Mouse (Mus musculus) lung, embryonic 14.5 days (tissue): ENCODE measurements around the gene Pigv. TPM values are rescaled to one million over a fixed set of nuclear protein-coding genes. Genes with fewer than 3 reads are reported as not detected.
A peak's percentile ranks its signal among the peaks of the same experiment; 100 is the strongest.

Experiments
- ATAC-seq: fragments of 200-750 bp; cut with Nextera tagmentation; 2 replicates; pipeline ENCODE4 v1.8.0; 2017; ENCODE audit warnings: mild to moderate bottlenecking, moderate TSS enrichment, moderate library complexity; ENCODE audit not compliant: insufficient read depth
- DNase-seq: peaks from one replicate; pipeline ENCODE4 v3.0.0-alpha.2; 2015
- H3K27ac ChIP-seq: fragments of 300-500 bp; sonication (generic); 2 replicates; pipeline ENCODE4 v1.5.1; 2014; ENCODE audit warnings: low read depth, mild to moderate bottlenecking, moderate library complexity
- H3K27me3 ChIP-seq: fragments of 300-500 bp; sonication (generic); 2 replicates; pipeline ENCODE4 v1.6.1; 2014; ENCODE audit warnings: low read length, control low read depth; ENCODE audit not compliant: insufficient read depth
- H3K36me3 ChIP-seq: fragments of 300-500 bp; sonication (generic); 2 replicates; pipeline ENCODE4 v1.6.1; 2014; ENCODE audit warnings: control low read depth; ENCODE audit not compliant: insufficient read depth
- H3K4me1 ChIP-seq: fragments of 300-500 bp; sonication (generic); 2 replicates; pipeline ENCODE4 v1.6.1; 2014; ENCODE audit warnings: antibody characterized with exemption, control low read depth; ENCODE audit not compliant: insufficient read depth
- H3K4me2 ChIP-seq: fragments of 300-500 bp; sonication (generic); 2 replicates; pipeline ENCODE4 v1.6.1; 2014; ENCODE audit warnings: mild to moderate bottlenecking
- H3K4me3 ChIP-seq: fragments of 300-500 bp; sonication (generic); 2 replicates; pipeline ENCODE4 v1.5.1; 2014; ENCODE audit warnings: low read depth, low read length
- H3K9ac ChIP-seq: fragments of 300-500 bp; sonication (generic); 2 replicates; pipeline ENCODE4 v1.6.1; 2014
- H3K9me3 ChIP-seq: fragments of 300-500 bp; sonication (generic); 2 replicates; pipeline ENCODE4 v1.6.1; 2016; ENCODE audit warnings: low read depth, low read length, control low read depth
- CTCF ChIP-seq: IDR thresholded peaks from 2 replicates; pipeline ENCODE4 v1.5.1; 2016; ENCODE audit warnings: antibody characterized with exemption, low read depth
- WGBS: fragments of 180-500 bp; shearing (Covaris S2); extraction: QIAGEN DNeasy Blood & Tissue Kit; methylation state at CpG from one replicate; pipeline ENCODE4 v1.1.7; 2014; 5-methylcytosine and 5-hydroxymethylcytosine counted together
- polyA plus RNA-seq: library from polyadenylated mRNA; unstranded; fragments of >200 nt; fragmentation: Nextera tagmentation; extraction: Ambion mirVana; gene quantifications from 2 replicates; pipeline ENCODE4 v1.2.1, GENCODE M21; 2014

Pigv gene
- polyA plus RNA-seq, 1 experiment from 2014 or later: 14.5 TPM

DNA sequence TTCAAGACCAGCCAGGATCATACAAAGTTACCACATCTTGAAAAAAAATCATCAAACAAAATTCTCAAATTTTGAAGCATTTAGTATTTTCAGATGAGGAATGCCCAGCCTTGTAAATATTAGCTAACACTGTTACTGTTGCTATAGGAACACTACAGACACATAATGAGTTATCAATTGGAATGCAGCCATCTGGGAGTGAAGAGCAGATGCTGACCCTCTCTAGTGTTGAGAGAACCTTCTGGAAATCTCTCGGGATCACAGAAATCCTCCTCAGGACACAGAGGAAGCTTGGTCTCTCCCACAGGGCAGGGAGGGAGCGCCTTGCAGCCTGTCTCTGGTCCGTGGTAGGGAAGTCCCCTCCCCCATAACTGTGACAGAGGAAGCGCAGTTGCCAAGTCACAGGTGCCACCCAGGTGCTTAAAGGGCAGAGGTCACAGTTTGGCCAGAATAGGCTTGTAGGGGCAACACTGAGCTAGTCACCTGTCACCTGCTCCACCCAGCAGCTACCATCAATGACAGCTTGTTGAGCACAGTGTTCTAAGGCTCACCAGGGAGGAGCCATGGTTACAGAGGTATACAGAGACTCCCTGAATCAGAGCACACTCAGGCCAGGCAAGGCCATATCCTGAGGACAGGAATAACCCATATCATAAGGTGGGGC is 52.8 kb downstream of the Pigv start:
- H3K27me3 ChIP-seq: no peaks in the 10 kb centered on the region
- DNase-seq (no peak), ATAC-seq (no peak)
- H3K36me3 ChIP-seq: peaks cover 23% of the 10 kb centered on the region; the same call in 1 of the 2 replicates
- no peak overlapping the region for H3K9ac ChIP-seq
- 73% methylated on average over 4 of the region's 4 CpGs for WGBS
- no peak overlapping the region for H3K4me3 ChIP-seq
- TF ChIP-seq CTCF: no peak
- H3K27ac ChIP-seq: no peak overlapping the region
- H3K4me1 ChIP-seq: no peaks in the 10 kb centered on the region
- no peak overlapping the region for H3K4me2 ChIP-seq
- no peaks in the 10 kb centered on the region for H3K9me3 ChIP-seq

DNA sequence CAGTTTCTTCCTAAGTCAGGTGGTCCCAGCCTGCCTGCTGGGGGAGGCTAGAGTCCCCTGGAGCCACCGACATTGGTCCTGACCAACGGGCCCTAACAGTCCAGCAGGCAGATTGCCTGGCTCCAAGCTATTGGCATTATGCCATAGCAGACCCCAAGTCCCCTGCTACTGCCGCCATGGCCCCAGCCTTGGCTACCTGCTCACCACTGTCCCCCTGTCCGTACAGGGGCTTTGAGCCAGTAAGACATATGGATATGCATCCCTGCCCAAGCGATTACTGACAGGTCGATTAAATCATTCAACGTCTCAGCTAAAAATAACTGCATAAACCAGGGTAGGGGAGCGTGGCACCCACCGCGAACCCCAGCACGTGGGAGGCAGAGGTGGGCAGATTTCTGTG is 54.5 kb downstream of the Pigv start:
- Histone ChIP-seq H3K9me3 (no peaks in the 10 kb centered on the region), H3K4me3 (no peak overlapping the region), H3K4me1 (no peaks in the 10 kb centered on the region), H3K27me3 (no peaks in the 10 kb centered on the region), H3K27ac (no peak overlapping the region), H3K4me2 (no peak overlapping the region), H3K9ac (no peak overlapping the region), H3K36me3 (peaks cover 31% of the 10 kb centered on the region)
- TF ChIP-seq CTCF: no peak
- 91% methylated on average over 11 of the region's 11 CpGs for WGBS
- ATAC-seq: no peak
- no peak for DNase-seq

DNA sequence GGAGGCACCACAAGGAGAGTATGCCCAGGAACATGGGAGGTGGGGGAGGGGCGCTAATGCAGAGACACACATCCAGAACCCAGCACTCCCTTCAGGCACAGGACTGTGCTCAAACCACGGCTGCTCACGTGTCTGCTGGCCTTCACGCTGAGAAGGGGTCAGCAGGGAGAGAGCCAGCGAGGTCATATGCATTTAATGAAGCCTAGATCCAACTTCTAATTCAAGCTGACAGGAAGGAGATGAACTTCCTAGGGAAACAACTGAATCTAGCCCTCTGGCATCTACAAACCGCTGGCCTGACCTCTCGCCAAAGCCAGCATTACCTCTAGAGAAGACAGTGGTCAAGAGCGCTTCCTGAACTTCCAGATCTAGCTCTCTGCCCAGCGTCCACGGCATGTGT is 57.0 kb downstream of the Pigv start:
- no peak for ATAC-seq
- no peak overlapping the region for H3K27ac ChIP-seq
- 73% methylated on average over 10 of the region's 10 CpGs for WGBS

DNA sequence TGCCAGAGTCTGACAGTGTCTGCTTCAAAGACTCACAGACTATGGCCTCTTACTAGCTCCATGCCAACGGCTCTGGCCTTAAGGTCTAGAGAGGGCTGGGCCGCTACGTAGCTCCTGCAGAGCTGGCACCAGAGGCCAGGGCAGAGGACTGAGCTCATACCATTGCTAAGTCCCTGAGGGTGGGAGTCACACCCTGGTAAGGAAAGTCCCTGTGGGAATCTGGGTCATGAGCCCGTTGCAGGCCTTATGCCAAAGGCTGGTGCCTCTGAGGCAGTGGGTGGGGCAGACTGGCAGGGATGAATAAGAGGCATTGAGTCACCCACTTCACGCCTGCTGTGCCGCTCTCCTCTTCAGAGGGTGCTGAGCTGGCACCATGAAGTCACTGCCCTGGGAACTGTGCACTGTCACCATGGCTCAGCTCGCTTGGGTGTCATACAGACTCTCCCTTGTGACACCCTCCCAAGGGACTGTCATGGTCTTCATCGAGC is 58.1 kb downstream of the Pigv start:
- DNase-seq (no peak), ATAC-seq (no peak)
- no peak overlapping the region for H3K27ac ChIP-seq
- H3K4me3 ChIP-seq: no peak overlapping the region
- H3K4me2 ChIP-seq: no peak overlapping the region
- H3K9me3 ChIP-seq: peaks cover 6% of the 10 kb centered on the region; the same call in 1 of the 2 replicates
- H3K9ac ChIP-seq: no peak overlapping the region
- no peak for TF ChIP-seq CTCF
- H3K4me1 ChIP-seq: no peaks in the 10 kb centered on the region
- no peaks in the 10 kb centered on the region for H3K27me3 ChIP-seq
- peaks cover 41% of the 10 kb centered on the region for H3K36me3 ChIP-seq
- WGBS: 83% methylated on average over 8 of the region's 8 CpGs

More for the DNA sequence above, 57.0 kb downstream of the Pigv start:
- no peaks in the 10 kb centered on the region for H3K27me3 ChIP-seq
- H3K4me3 ChIP-seq: no peak overlapping the region
- H3K4me2 ChIP-seq: no peak overlapping the region
- peaks cover 44% of the 10 kb centered on the region for H3K36me3 ChIP-seq
- no peak overlapping the region for H3K9ac ChIP-seq
- TF ChIP-seq CTCF: no peak
- peaks cover 6% of the 10 kb centered on the region; the same call in 1 of the 2 replicates for H3K9me3 ChIP-seq
- no peak for DNase-seq
- H3K4me1 ChIP-seq: no peaks in the 10 kb centered on the region

DNA sequence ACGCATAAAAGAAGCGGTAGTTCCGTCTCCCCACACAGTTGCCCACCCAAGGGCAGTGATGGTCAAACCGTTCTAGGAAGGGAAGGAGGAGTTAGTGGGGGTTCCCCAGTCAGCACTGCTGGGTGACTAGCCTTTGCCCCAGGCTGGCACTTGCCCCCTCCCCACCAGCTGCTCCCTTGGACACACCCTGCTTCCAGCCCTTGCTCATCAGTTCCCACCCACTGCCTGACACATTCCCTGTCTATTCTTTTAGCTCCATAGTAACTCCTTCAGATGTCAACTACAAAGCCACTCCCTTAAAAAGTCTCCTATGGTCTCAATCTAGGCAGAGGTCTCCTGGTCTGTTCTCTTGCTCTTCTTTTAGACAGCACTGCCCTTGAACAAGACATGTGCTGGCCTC is 58.6 kb downstream of the Pigv start:
- Histone ChIP-seq H3K9me3 (peaks cover 6% of the 10 kb centered on the region; the same call in 1 of the 2 replicates), H3K4me3 (no peak overlapping the region), H3K36me3 (peaks cover 42% of the 10 kb centered on the region), H3K9ac (no peak overlapping the region), H3K27ac (no peak overlapping the region), H3K4me1 (no peaks in the 10 kb centered on the region), H3K4me2 (no peak overlapping the region), H3K27me3 (no peaks in the 10 kb centered on the region)
- DNase-seq (no peak), ATAC-seq (no peak)
- TF ChIP-seq CTCF: no peak
- 78% methylated on average over 4 of the region's 4 CpGs for WGBS

DNA sequence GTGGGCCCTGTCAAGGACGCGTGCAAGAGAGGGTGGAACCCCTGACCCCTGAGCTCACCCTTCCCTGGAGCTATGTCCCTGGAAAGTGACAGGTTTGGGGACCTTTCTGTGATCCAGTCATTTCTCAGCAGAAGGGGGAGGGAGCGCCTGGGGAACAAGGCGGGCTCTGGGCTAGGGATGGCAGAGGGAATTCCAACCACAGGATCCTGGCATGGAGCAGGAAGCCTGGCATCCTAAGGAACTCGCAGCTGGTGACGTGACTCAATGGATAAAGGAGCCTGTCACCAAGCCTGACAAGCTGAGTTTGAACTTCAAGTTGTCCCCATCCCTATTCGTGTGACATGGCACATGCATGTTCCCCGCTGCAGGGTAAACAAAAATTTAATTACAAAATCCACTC is 59.4 kb downstream of the Pigv start:
- no peak overlapping the region for H3K9ac ChIP-seq
- no peak for TF ChIP-seq CTCF
- peaks cover 6% of the 10 kb centered on the region; the same call in 1 of the 2 replicates for H3K9me3 ChIP-seq
- no peaks in the 10 kb centered on the region for H3K27me3 ChIP-seq
- no peak overlapping the region for H3K4me2 ChIP-seq
- no peaks in the 10 kb centered on the region for H3K4me1 ChIP-seq
- no peak for ATAC-seq
- H3K27ac ChIP-seq: no peak overlapping the region
- 91% methylated on average over 8 of the region's 8 CpGs for WGBS
- no peak overlapping the region for H3K4me3 ChIP-seq
- DNase-seq: no peak
- H3K36me3 ChIP-seq: peaks cover 50% of the 10 kb centered on the region

DNA sequence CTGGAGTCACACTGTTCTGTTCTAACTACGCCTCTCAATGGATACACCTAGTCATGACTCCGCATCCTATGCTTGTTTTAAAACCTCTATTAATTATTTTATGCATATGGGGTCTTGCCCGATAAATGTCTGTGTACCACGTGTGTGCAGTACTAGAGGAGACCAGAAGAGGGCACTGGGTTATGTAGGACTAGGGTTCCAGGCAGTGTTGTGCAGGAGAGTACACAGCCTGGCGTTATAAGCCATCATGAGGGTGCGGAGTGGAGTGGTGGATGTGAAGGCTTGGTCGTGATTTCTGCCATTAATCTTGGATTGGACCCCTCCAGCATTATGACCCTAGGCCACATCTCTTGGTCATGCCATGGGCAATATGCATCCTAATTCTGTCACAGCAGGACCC is 60.0 kb downstream of the Pigv start:
- no peak for ATAC-seq
- Histone ChIP-seq H3K27me3 (no peaks in the 10 kb centered on the region), H3K4me1 (no peaks in the 10 kb centered on the region), H3K36me3 (peaks cover 51% of the 10 kb centered on the region), H3K4me3 (no peak overlapping the region), H3K9me3 (peaks cover 6% of the 10 kb centered on the region; the same call in 1 of the 2 replicates), H3K27ac (no peak overlapping the region), H3K9ac (no peak overlapping the region), H3K4me2 (no peak overlapping the region)
- 94% methylated on average over 7 of the region's 7 CpGs for WGBS
- no peak for DNase-seq
- TF ChIP-seq CTCF: peak; percentile 16
